Mouse (Mus musculus): ENCODE measurements around the gene Spag9. TPM values are rescaled to one million over a fixed set of nuclear protein-coding genes. Genes with fewer than 3 reads are reported as not detected.

The Spag9 gene
- polyA plus RNA-seq, 1 experiment from 2014 or later = 101 TPM

GRCm38 (mm10) chr11:93988328-93989062, 7.4 kb upstream of the Spag9 start:
- no peaks in the 10 kb centered on the region for H3K27me3 ChIP-seq (ENCODE audit: control insufficient read depth, insufficient read depth, low read length)
- 69% methylated on average over 12 of the region's 12 CpGs for WGBS
- ATAC-seq (replicated peaks; ENCODE audit: low FRiP score) = no peak
- no peak overlapping the region for H3K4me3 ChIP-seq (ENCODE audit: low read depth, low read length)
- H3K4me2 ChIP-seq (ENCODE audit: low read depth, low read length, severe bottlenecking) = no peak overlapping the region
- no peaks in the 10 kb centered on the region for H3K4me1 ChIP-seq (replicated peaks; ENCODE audit: control insufficient read depth, insufficient read depth, low read length)
- no peaks in the 10 kb centered on the region for H3K36me3 ChIP-seq (ENCODE audit: control insufficient read depth, insufficient read depth, low read length)
- no peak overlapping the region for H3K27ac ChIP-seq (ENCODE audit: low read depth, low read length)
- H3K9me3 ChIP-seq (ENCODE audit: control insufficient read depth, low read length) = no peaks in the 10 kb centered on the region
- DNase-seq (ENCODE audit: low spot score) = no peak
- no peak overlapping the region for H3K9ac ChIP-seq (ENCODE audit: low read length)

GRCm38 (mm10) chr11:93994531-93994930, 1.4 kb upstream of the Spag9 start:
- Histone ChIP-seq H3K4me3 (ENCODE audit: low read depth, low read length) (no peak overlapping the region; the same call in 1 of the 2 replicates), H3K9ac (ENCODE audit: low read length) (no peak overlapping the region), H3K27ac (ENCODE audit: low read depth, low read length) (no peak overlapping the region), H3K9me3 (ENCODE audit: control insufficient read depth, low read length) (no peaks in the 10 kb centered on the region), H3K4me2 (ENCODE audit: low read depth, low read length, severe bottlenecking) (peak overlapping the region; percentile 95), H3K36me3 (ENCODE audit: control insufficient read depth, insufficient read depth, low read length) (no peaks in the 10 kb centered on the region), H3K4me1 (replicated peaks; ENCODE audit: control insufficient read depth, insufficient read depth, low read length) (peaks cover 11% of the 10 kb centered on the region; the same call in 1 of the 2 replicates), H3K27me3 (ENCODE audit: control insufficient read depth, insufficient read depth, low read length) (no peaks in the 10 kb centered on the region)
- no peak for DNase-seq (ENCODE audit: low spot score)
- ATAC-seq (replicated peaks; ENCODE audit: low FRiP score) = no peak
- WGBS = 74% methylated on average over 5 of the region's 5 CpGs

- no peaks in the 10 kb centered on the region for H3K27me3 ChIP-seq (ENCODE audit: control insufficient read depth, insufficient read depth, low read length)
- no peaks in the 10 kb centered on the region for H3K9me3 ChIP-seq (ENCODE audit: control insufficient read depth, low read length)
- H3K4me2 ChIP-seq (ENCODE audit: low read depth, low read length, severe bottlenecking) = peak overlapping the region; percentile 95
- peaks cover 11% of the 10 kb centered on the region; the same call in 1 of the 2 replicates for H3K4me1 ChIP-seq (replicated peaks; ENCODE audit: control insufficient read depth, insufficient read depth, low read length)
- no peaks in the 10 kb centered on the region for H3K36me3 ChIP-seq (ENCODE audit: control insufficient read depth, insufficient read depth, low read length)
- H3K27ac ChIP-seq (ENCODE audit: low read depth, low read length) = peak overlapping the region; percentile 84
- peak; percentile 51 for DNase-seq (ENCODE audit: low spot score)
- peak overlapping the region; percentile 88 for H3K4me3 ChIP-seq (ENCODE audit: low read depth, low read length)
- peak overlapping the region; percentile 76 for H3K9ac ChIP-seq (ENCODE audit: low read length)
- peak; percentile 23 for ATAC-seq (replicated peaks; ENCODE audit: low FRiP score)
- 8% methylated on average over 15 of the region's 15 CpGs for WGBS
Measured at GRCm38 (mm10) chr11:93995111-93995719, 676 bp upstream of the Spag9 start.

GRCm38 (mm10) chr11:93996306-93997140, 632 bp downstream of the Spag9 start:
- no peaks in the 10 kb centered on the region for H3K36me3 ChIP-seq (ENCODE audit: control insufficient read depth, insufficient read depth, low read length)
- no peaks in the 10 kb centered on the region for H3K27me3 ChIP-seq (ENCODE audit: control insufficient read depth, insufficient read depth, low read length)
- peaks cover 11% of the 10 kb centered on the region; the same call in 1 of the 2 replicates for H3K4me1 ChIP-seq (replicated peaks; ENCODE audit: control insufficient read depth, insufficient read depth, low read length)
- peak overlapping the region; percentile 95 for H3K4me2 ChIP-seq (ENCODE audit: low read depth, low read length, severe bottlenecking)
- under 1% methylated on average over 58 of the region's 58 CpGs for WGBS
- peak; percentile 71 for ATAC-seq (replicated peaks; ENCODE audit: low FRiP score)
- H3K9me3 ChIP-seq (ENCODE audit: control insufficient read depth, low read length) = no peaks in the 10 kb centered on the region
- peak overlapping the region; percentile 81 for H3K27ac ChIP-seq (ENCODE audit: low read depth, low read length)
- H3K4me3 ChIP-seq (ENCODE audit: low read depth, low read length) = peak overlapping the region; percentile 88
- DNase-seq (ENCODE audit: low spot score) = peak; percentile 77
- peak overlapping the region; percentile 82 for H3K9ac ChIP-seq (ENCODE audit: low read length)

GRCm38 (mm10) chr11:93997141-93997775, 1.4 kb downstream of the Spag9 start:
- no peak for ATAC-seq (replicated peaks; ENCODE audit: low FRiP score)
- H3K36me3 ChIP-seq (ENCODE audit: control insufficient read depth, insufficient read depth, low read length) = no peaks in the 10 kb centered on the region
- H3K4me1 ChIP-seq (replicated peaks; ENCODE audit: control insufficient read depth, insufficient read depth, low read length) = peaks cover 11% of the 10 kb centered on the region; the same call in 1 of the 2 replicates
- H3K9ac ChIP-seq (ENCODE audit: low read length) = peak overlapping the region; percentile 82
- H3K27me3 ChIP-seq (ENCODE audit: control insufficient read depth, insufficient read depth, low read length) = no peaks in the 10 kb centered on the region
- no peak for DNase-seq (ENCODE audit: low spot score)
- no peaks in the 10 kb centered on the region for H3K9me3 ChIP-seq (ENCODE audit: control insufficient read depth, low read length)
- peak overlapping the region; percentile 88 for H3K4me3 ChIP-seq (ENCODE audit: low read depth, low read length)
- peak overlapping the region; percentile 95 for H3K4me2 ChIP-seq (ENCODE audit: low read depth, low read length, severe bottlenecking)
- 37% methylated on average over 13 of the region's 13 CpGs for WGBS
- no peak overlapping the region for H3K27ac ChIP-seq (ENCODE audit: low read depth, low read length)

GRCm38 (mm10) chr11:93999276-93999675, 3.4 kb downstream of the Spag9 start:
- Histone ChIP-seq H3K4me2 (ENCODE audit: low read depth, low read length, severe bottlenecking) (no peak overlapping the region), H3K27ac (ENCODE audit: low read depth, low read length) (no peak overlapping the region), H3K4me1 (replicated peaks; ENCODE audit: control insufficient read depth, insufficient read depth, low read length) (peaks cover 11% of the 10 kb centered on the region; the same call in 1 of the 2 replicates), H3K9ac (ENCODE audit: low read length) (no peak overlapping the region), H3K4me3 (ENCODE audit: low read depth, low read length) (no peak overlapping the region), H3K9me3 (ENCODE audit: control insufficient read depth, low read length) (no peaks in the 10 kb centered on the region), H3K27me3 (ENCODE audit: control insufficient read depth, insufficient read depth, low read length) (no peaks in the 10 kb centered on the region), H3K36me3 (ENCODE audit: control insufficient read depth, insufficient read depth, low read length) (no peaks in the 10 kb centered on the region)
- no peak for ATAC-seq (replicated peaks; ENCODE audit: low FRiP score)
- no peak for DNase-seq (ENCODE audit: low spot score)

- ATAC-seq (replicated peaks; ENCODE audit: low FRiP score) (no peak), DNase-seq (ENCODE audit: low spot score) (no peak)
- H3K4me2 ChIP-seq (ENCODE audit: low read depth, low read length, severe bottlenecking) = no peak overlapping the region
- no peaks in the 10 kb centered on the region for H3K27me3 ChIP-seq (ENCODE audit: control insufficient read depth, insufficient read depth, low read length)
- 92% methylated on average over 2 of the region's 2 CpGs for WGBS
- H3K9me3 ChIP-seq (ENCODE audit: control insufficient read depth, low read length) = no peaks in the 10 kb centered on the region
- no peak overlapping the region for H3K27ac ChIP-seq (ENCODE audit: low read depth, low read length)
- no peaks in the 10 kb centered on the region for H3K36me3 ChIP-seq (ENCODE audit: control insufficient read depth, insufficient read depth, low read length)
- H3K9ac ChIP-seq (ENCODE audit: low read length) = no peak overlapping the region
- H3K4me1 ChIP-seq (replicated peaks; ENCODE audit: control insufficient read depth, insufficient read depth, low read length) = no peaks in the 10 kb centered on the region
- no peak overlapping the region for H3K4me3 ChIP-seq (ENCODE audit: low read depth, low read length)
Measured at GRCm38 (mm10) chr11:94003346-94003745, 7.5 kb downstream of the Spag9 start.

- DNase-seq (ENCODE audit: low spot score) (no peak), ATAC-seq (replicated peaks; ENCODE audit: low FRiP score) (no peak)
- Histone ChIP-seq H3K36me3 (ENCODE audit: control insufficient read depth, insufficient read depth, low read length) (no peaks in the 10 kb centered on the region), H3K9ac (ENCODE audit: low read length) (no peak overlapping the region), H3K4me2 (ENCODE audit: low read depth, low read length, severe bottlenecking) (no peak overlapping the region), H3K4me3 (ENCODE audit: low read depth, low read length) (no peak overlapping the region), H3K27me3 (ENCODE audit: control insufficient read depth, insufficient read depth, low read length) (no peaks in the 10 kb centered on the region), H3K27ac (ENCODE audit: low read depth, low read length) (no peak overlapping the region), H3K4me1 (replicated peaks; ENCODE audit: control insufficient read depth, insufficient read depth, low read length) (no peaks in the 10 kb centered on the region), H3K9me3 (ENCODE audit: control insufficient read depth, low read length) (no peaks in the 10 kb centered on the region)
- 93% methylated on average over 5 of the region's 5 CpGs for WGBS
Measured at GRCm38 (mm10) chr11:94019091-94019490, 23.2 kb downstream of the Spag9 start.
